Mouse (Mus musculus) midbrain, embryonic 12.5 days (tissue): ENCODE data around the gene Pcp4. TPM values are rescaled to one million over a fixed set of nuclear protein-coding genes. Genes with fewer than 3 reads are reported as not detected.

Experiments used
- ATAC-seq: fragments of 200-750 bp; cut with Nextera tagmentation; 2 replicates; pipeline ENCODE4 v1.8.0; 2017; ENCODE audit warnings: low read depth, moderate TSS enrichment, moderate library complexity; ENCODE audit not compliant: low FRiP score
- H3K27ac ChIP-seq: fragments of 300-500 bp; sonication (generic); replicated peaks from 2 replicates; pipeline ENCODE4 v1.5.1; 2016; ENCODE audit warnings: mild to moderate bottlenecking
- H3K27me3 ChIP-seq: fragments of 300-500 bp; sonication (generic); 2 replicates; pipeline ENCODE4 v1.6.1; 2016; ENCODE audit warnings: mild to moderate bottlenecking
- H3K36me3 ChIP-seq: fragments of 300-500 bp; sonication (generic); 2 replicates; pipeline ENCODE4 v1.6.1; 2016
- H3K4me1 ChIP-seq: fragments of 300-500 bp; sonication (generic); 2 replicates; pipeline ENCODE4 v1.6.1; 2016
- H3K4me2 ChIP-seq: fragments of 300-500 bp; sonication (generic); replicated peaks from 2 replicates; pipeline ENCODE4 v1.6.1; 2016; ENCODE audit warnings: mild to moderate bottlenecking, moderate library complexity
- H3K4me3 ChIP-seq: fragments of 300-500 bp; sonication (generic); 2 replicates; pipeline ENCODE4 v1.5.1; 2016; ENCODE audit warnings: mild to moderate bottlenecking
- H3K9ac ChIP-seq: fragments of 300-500 bp; sonication (generic); replicated peaks from 2 replicates; pipeline ENCODE4 v1.6.1; 2016; ENCODE audit warnings: mild to moderate bottlenecking, moderate library complexity
- H3K9me3 ChIP-seq: fragments of 300-500 bp; sonication (generic); 2 replicates; pipeline ENCODE4 v1.6.1; 2016; ENCODE audit warnings: mild to moderate bottlenecking
- WGBS: fragments of 180-500 bp; shearing (Covaris S2); methylation state at CpG from one replicate; pipeline ENCODE4 v1.1.7; 2016; 5-methylcytosine and 5-hydroxymethylcytosine counted together
- polyA plus RNA-seq: library from polyadenylated mRNA; unstranded; fragments of >200 nt; fragmentation: Nextera tagmentation; extraction: Ambion mirVana; gene quantifications from 2 replicates; pipeline ENCODE4 v1.2.1, GENCODE M21; 2016

Pcp4 gene
- polyA plus RNA-seq, 1 experiment from 2014 or later, result 12.9 TPM

GRCm38 (mm10) chr16:96488038-96488437 lies 20.6 kb downstream of the Pcp4 start:
- H3K4me2 ChIP-seq, result no peak overlapping the region
- no peaks in the 10 kb centered on the region for H3K4me1 ChIP-seq
- no peak overlapping the region for H3K27ac ChIP-seq
- H3K27me3 ChIP-seq, result no peaks in the 10 kb centered on the region
- no peaks in the 10 kb centered on the region for H3K9me3 ChIP-seq
- no peaks in the 10 kb centered on the region for H3K36me3 ChIP-seq
- no peak overlapping the region for H3K4me3 ChIP-seq
- H3K9ac ChIP-seq, result no peak overlapping the region
- 82% methylated on average over 5 of the region's 5 CpGs for WGBS
- no peak for ATAC-seq

GRCm38 (mm10) chr16:96491530-96491929 lies 24.1 kb downstream of the Pcp4 start:
- ATAC-seq, result no peak
- Histone ChIP-seq H3K4me3 (no peak overlapping the region), H3K9me3 (no peaks in the 10 kb centered on the region), H3K36me3 (no peaks in the 10 kb centered on the region), H3K27me3 (no peaks in the 10 kb centered on the region), H3K27ac (0 out of 2 replicates have a peak overlapping the region, but pooled peaks have one; percentile 0), H3K4me1 (no peaks in the 10 kb centered on the region), H3K9ac (no peak overlapping the region), H3K4me2 (no peak overlapping the region)
- 54% methylated on average over 3 of the region's 3 CpGs for WGBS

- 88% methylated on average over 6 of the region's 6 CpGs for WGBS
- Histone ChIP-seq H3K4me1 (no peaks in the 10 kb centered on the region), H3K27ac (no peak overlapping the region)
Observed at GRCm38 (mm10) chr16:96494079-96494478, 26.7 kb downstream of the Pcp4 start.

GRCm38 (mm10) chr16:96498951-96499350 lies 31.5 kb downstream of the Pcp4 start:
- Histone ChIP-seq H3K4me3 (no peak overlapping the region), H3K36me3 (no peaks in the 10 kb centered on the region), H3K4me1 (peaks cover 7% of the 10 kb centered on the region; the same call in 1 of the 2 replicates), H3K27me3 (no peaks in the 10 kb centered on the region), H3K4me2 (no peak overlapping the region), H3K9ac (no peak overlapping the region), H3K9me3 (no peaks in the 10 kb centered on the region), H3K27ac (no peak overlapping the region)
- 63% methylated on average over 7 of the region's 7 CpGs for WGBS
- ATAC-seq, result no peak

More at GRCm38 (mm10) chr16:96494079-96494478, 26.7 kb downstream of the Pcp4 start:
- H3K27me3 ChIP-seq, result no peaks in the 10 kb centered on the region
- ATAC-seq, result no peak
- H3K36me3 ChIP-seq, result no peaks in the 10 kb centered on the region
- no peak overlapping the region for H3K9ac ChIP-seq
- no peak overlapping the region for H3K4me3 ChIP-seq
- no peak overlapping the region for H3K4me2 ChIP-seq
- no peaks in the 10 kb centered on the region for H3K9me3 ChIP-seq

GRCm38 (mm10) chr16:96501241-96501640 lies 33.8 kb downstream of the Pcp4 start:
- no peaks in the 10 kb centered on the region for H3K36me3 ChIP-seq
- no peaks in the 10 kb centered on the region for H3K27me3 ChIP-seq
- no peak for ATAC-seq
- no peaks in the 10 kb centered on the region for H3K9me3 ChIP-seq
- H3K27ac ChIP-seq, result no peak overlapping the region
- 81% methylated on average over 6 of the region's 6 CpGs for WGBS
- H3K4me1 ChIP-seq, result peaks cover 7% of the 10 kb centered on the region; the same call in 1 of the 2 replicates
- no peak overlapping the region for H3K4me3 ChIP-seq
- no peak overlapping the region for H3K4me2 ChIP-seq
- H3K9ac ChIP-seq, result no peak overlapping the region

GRCm38 (mm10) chr16:96502586-96502985 lies 35.2 kb downstream of the Pcp4 start:
- ATAC-seq, result no peak
- Histone ChIP-seq H3K4me2 (no peak overlapping the region), H3K27me3 (no peaks in the 10 kb centered on the region), H3K9ac (no peak overlapping the region), H3K9me3 (no peaks in the 10 kb centered on the region), H3K4me3 (no peak overlapping the region), H3K36me3 (no peaks in the 10 kb centered on the region), H3K4me1 (peaks cover 7% of the 10 kb centered on the region; the same call in 1 of the 2 replicates), H3K27ac (no peak overlapping the region)
- WGBS, result 67% methylated on average over 3 of the region's 3 CpGs

GRCm38 (mm10) chr16:96514466-96514865 lies 47.1 kb downstream of the Pcp4 start:
- Histone ChIP-seq H3K9ac (0 out of 2 replicates have a peak overlapping the region, but pooled peaks have one; percentile 11), H3K4me1 (0 out of 2 replicates have a peak, but pooled peaks cover 7% of the 10 kb centered on the region), H3K27ac (no peak overlapping the region), H3K27me3 (0 out of 2 replicates have a peak, but pooled peaks cover 9% of the 10 kb centered on the region), H3K4me2 (no peak overlapping the region), H3K36me3 (no peaks in the 10 kb centered on the region), H3K4me3 (no peak overlapping the region), H3K9me3 (no peaks in the 10 kb centered on the region)
- ATAC-seq, result no peak
- WGBS, result 82% methylated on average over 3 of the region's 3 CpGs

GRCm38 (mm10) chr16:96527476-96527875 lies 60.1 kb downstream of the Pcp4 start:
- Histone ChIP-seq H3K4me3 (no peak overlapping the region), H3K36me3 (no peaks in the 10 kb centered on the region), H3K4me1 (0 out of 2 replicates have a peak, but pooled peaks cover 7% of the 10 kb centered on the region), H3K4me2 (no peak overlapping the region), H3K9me3 (no peaks in the 10 kb centered on the region), H3K27ac (no peak overlapping the region), H3K27me3 (no peaks in the 10 kb centered on the region), H3K9ac (no peak overlapping the region)
- WGBS, result 90% methylated on average over 3 of the region's 3 CpGs
- no peak for ATAC-seq

GRCm38 (mm10) chr16:96528471-96528870 lies 61.1 kb downstream of the Pcp4 start:
- H3K4me1 ChIP-seq, result 0 out of 2 replicates have a peak, but pooled peaks cover 7% of the 10 kb centered on the region
- H3K4me2 ChIP-seq, result no peak overlapping the region
- 96% methylated on average over 4 of the region's 4 CpGs for WGBS
- no peak overlapping the region for H3K27ac ChIP-seq
- H3K36me3 ChIP-seq, result no peaks in the 10 kb centered on the region
- H3K9ac ChIP-seq, result no peak overlapping the region
- no peaks in the 10 kb centered on the region for H3K9me3 ChIP-seq
- no peak overlapping the region for H3K4me3 ChIP-seq
- H3K27me3 ChIP-seq, result no peaks in the 10 kb centered on the region
- ATAC-seq, result no peak

- Histone ChIP-seq H3K4me2 (no peak overlapping the region), H3K27ac (peak overlapping the region; percentile 35), H3K4me1 (0 out of 2 replicates have a peak, but pooled peaks cover 7% of the 10 kb centered on the region), H3K4me3 (no peak overlapping the region), H3K9ac (no peak overlapping the region), H3K9me3 (no peaks in the 10 kb centered on the region), H3K27me3 (no peaks in the 10 kb centered on the region), H3K36me3 (no peaks in the 10 kb centered on the region)
- 67% methylated on average over 9 of the region's 9 CpGs for WGBS
- peak; percentile 16; the same call in 1 of the 2 replicates for ATAC-seq
Observed at GRCm38 (mm10) chr16:96529896-96530568, 62.6 kb downstream of the Pcp4 start.

- ATAC-seq, result no peak
- no peak overlapping the region for H3K4me3 ChIP-seq
- WGBS, result 46% methylated on average over 3 of the region's 3 CpGs
- no peak overlapping the region for H3K4me2 ChIP-seq
- no peaks in the 10 kb centered on the region for H3K9me3 ChIP-seq
- no peak overlapping the region for H3K27ac ChIP-seq
- no peaks in the 10 kb centered on the region for H3K36me3 ChIP-seq
- H3K27me3 ChIP-seq, result no peaks in the 10 kb centered on the region
- no peak overlapping the region for H3K9ac ChIP-seq
- H3K4me1 ChIP-seq, result 0 out of 2 replicates have a peak, but pooled peaks cover 7% of the 10 kb centered on the region
Observed at GRCm38 (mm10) chr16:96530569-96530898, 63.1 kb downstream of the Pcp4 start.

GRCm38 (mm10) chr16:96531029-96531428 lies 63.6 kb downstream of the Pcp4 start:
- 0 out of 2 replicates have a peak, but pooled peaks cover 7% of the 10 kb centered on the region for H3K4me1 ChIP-seq
- no peaks in the 10 kb centered on the region for H3K27me3 ChIP-seq
- no peak overlapping the region for H3K4me2 ChIP-seq
- H3K36me3 ChIP-seq, result no peaks in the 10 kb centered on the region
- 78% methylated on average over 4 of the region's 4 CpGs for WGBS
- no peak overlapping the region for H3K27ac ChIP-seq
- H3K9ac ChIP-seq, result no peak overlapping the region
- ATAC-seq, result no peak
- H3K9me3 ChIP-seq, result no peaks in the 10 kb centered on the region
- no peak overlapping the region for H3K4me3 ChIP-seq
